Mouse (Mus musculus) stomach, embryonic 15.5 days (tissue): ENCODE data around the gene Ttc9c. TPM values are rescaled to one million over a fixed set of nuclear protein-coding genes. Genes with fewer than 3 reads are reported as not detected.

ENCODE experiments used
- ATAC-seq: fragments of 200-750 bp; cut with Nextera tagmentation; 2 replicates; pipeline ENCODE4 v1.8.0; 2017; ENCODE audit warnings: low read depth, moderate number of reproducible peaks, moderate TSS enrichment; ENCODE audit not compliant: insufficient read depth, low FRiP score
- H3K27ac ChIP-seq: fragments of 300-500 bp; sonication (generic); 2 replicates; pipeline ENCODE4 v1.5.1; 2015; ENCODE audit warnings: mild to moderate bottlenecking, inconsistent platforms
- H3K27me3 ChIP-seq: fragments of 300-500 bp; sonication (generic); replicated peaks from 2 replicates; pipeline ENCODE4 v1.6.1; 2015; ENCODE audit warnings: inconsistent platforms
- H3K36me3 ChIP-seq: fragments of 300-500 bp; sonication (generic); 2 replicates; pipeline ENCODE4 v1.6.1; 2015; ENCODE audit warnings: inconsistent platforms
- H3K4me1 ChIP-seq: fragments of 300-500 bp; sonication (generic); 2 replicates; pipeline ENCODE4 v1.6.1; 2015; ENCODE audit warnings: inconsistent platforms
- H3K4me2 ChIP-seq: fragments of 300-500 bp; sonication (generic); 2 replicates; pipeline ENCODE4 v1.6.1; 2015; ENCODE audit warnings: mild to moderate bottlenecking, inconsistent platforms
- H3K4me3 ChIP-seq: fragments of 300-500 bp; sonication (generic); replicated peaks from 2 replicates; pipeline ENCODE4 v1.5.1; 2015; ENCODE audit warnings: inconsistent platforms
- H3K9ac ChIP-seq: fragments of 300-500 bp; sonication (generic); 2 replicates; pipeline ENCODE4 v1.6.1; 2015; ENCODE audit warnings: inconsistent platforms
- H3K9me3 ChIP-seq: fragments of 300-500 bp; sonication (generic); 2 replicates; pipeline ENCODE4 v1.6.1; 2016; ENCODE audit warnings: inconsistent platforms
- WGBS: fragments of 180-500 bp; shearing (Covaris S2); methylation state at CpG from one replicate; pipeline ENCODE4 v1.1.7; 2015; 5-methylcytosine and 5-hydroxymethylcytosine counted together
- polyA plus RNA-seq: library from polyadenylated mRNA; unstranded; fragments of >200 nt; fragmentation: Nextera tagmentation; extraction: Ambion mirVana; gene quantifications from 2 replicates; pipeline ENCODE4 v1.2.1, GENCODE M21; 2015

The Ttc9c gene
- 49.7 and 52.1 TPM in 2 replicates for polyA plus RNA-seq

GRCm38 (mm10) chr19:8818801-8819595 lies at the start of gene Ttc9c:
Gene Ttc9c, minus strand, starts transcription at chr19:8819333.
- H3K27ac ChIP-seq, result peak within 1 kb of the TSS; percentile 100
- H3K36me3 ChIP-seq, result peaks cover 15% of the 10 kb centered on the region; the same call in 1 of the 2 replicates
- H3K27me3 ChIP-seq, result no peaks in the 10 kb centered on the region
- H3K4me1 ChIP-seq, result peaks cover 29% of the 10 kb centered on the region; the same call in 1 of the 2 replicates
- WGBS, result under 1% methylated on average over 33 of the region's 33 CpGs
- H3K9me3 ChIP-seq, result no peaks in the 10 kb centered on the region
- peak within 1 kb of the TSS; percentile 74 for H3K4me2 ChIP-seq
- ATAC-seq, result peak; percentile 88
- H3K4me3 ChIP-seq, result peak within 1 kb of the TSS; percentile 93
- H3K9ac ChIP-seq, result peak within 1 kb of the TSS; percentile 98

- Histone ChIP-seq H3K36me3 (no peaks in the 10 kb centered on the region), H3K9ac (no peak overlapping the region), H3K27me3 (no peaks in the 10 kb centered on the region), H3K4me3 (no peak overlapping the region), H3K9me3 (no peaks in the 10 kb centered on the region), H3K27ac (no peak overlapping the region), H3K4me1 (no peaks in the 10 kb centered on the region), H3K4me2 (no peak overlapping the region)
- WGBS, result 81% methylated on average over 6 of the region's 6 CpGs
- no peak for ATAC-seq
Observed at GRCm38 (mm10) chr19:8864265-8864664, 45.1 kb upstream of the Ttc9c start.

DNA sequence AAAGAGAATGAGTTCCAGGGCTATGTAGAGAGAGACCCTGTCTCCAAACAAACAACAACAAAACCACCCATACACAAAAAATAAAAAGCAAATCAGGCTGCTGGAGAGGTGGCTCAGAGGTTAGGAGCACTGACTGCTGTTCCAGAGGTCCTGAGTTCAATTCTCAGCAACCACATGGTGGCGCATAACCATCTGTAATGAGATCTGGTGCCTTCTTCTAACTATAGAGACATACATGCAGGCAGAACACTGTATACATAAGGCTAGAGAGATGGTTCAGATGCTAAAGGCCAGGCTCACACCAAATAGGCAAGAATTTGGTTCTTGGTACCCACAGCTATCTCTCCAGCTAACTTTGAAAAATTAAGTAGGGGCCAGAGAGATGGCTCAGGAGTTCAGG lies 39.9 kb upstream of the Ttc9c start:
- Histone ChIP-seq H3K27ac (no peak overlapping the region), H3K4me2 (no peak overlapping the region), H3K9ac (no peak overlapping the region), H3K9me3 (no peaks in the 10 kb centered on the region), H3K36me3 (no peaks in the 10 kb centered on the region), H3K27me3 (no peaks in the 10 kb centered on the region), H3K4me1 (no peaks in the 10 kb centered on the region), H3K4me3 (no peak overlapping the region)
- WGBS, result 15% methylated on average over 1 of the region's 1 CpGs
- no peak for ATAC-seq

- H3K9ac ChIP-seq, result no peak overlapping the region
- ATAC-seq, result no peak
- no peaks in the 10 kb centered on the region for H3K9me3 ChIP-seq
- H3K4me3 ChIP-seq, result no peak overlapping the region
- H3K4me1 ChIP-seq, result no peaks in the 10 kb centered on the region
- 40% methylated on average over 4 of the region's 4 CpGs for WGBS
- H3K27me3 ChIP-seq, result no peaks in the 10 kb centered on the region
- H3K36me3 ChIP-seq, result no peaks in the 10 kb centered on the region
- no peak overlapping the region for H3K4me2 ChIP-seq
- no peak overlapping the region for H3K27ac ChIP-seq
Observed at GRCm38 (mm10) chr19:8857689-8858088, 38.6 kb upstream of the Ttc9c start.

- H3K27me3 ChIP-seq, result no peaks in the 10 kb centered on the region
- no peak overlapping the region for H3K4me2 ChIP-seq
- H3K9ac ChIP-seq, result no peak overlapping the region
- no peak overlapping the region for H3K4me3 ChIP-seq
- no peaks in the 10 kb centered on the region for H3K9me3 ChIP-seq
- no peaks in the 10 kb centered on the region for H3K36me3 ChIP-seq
- H3K4me1 ChIP-seq, result 0 out of 2 replicates have a peak, but pooled peaks cover 9% of the 10 kb centered on the region
- 76% methylated on average over 3 of the region's 3 CpGs for WGBS
- ATAC-seq, result no peak
- H3K27ac ChIP-seq, result no peak overlapping the region
Observed at GRCm38 (mm10) chr19:8853117-8853516, 34.0 kb upstream of the Ttc9c start.

- WGBS, result 56% methylated on average over 10 of the region's 10 CpGs
- no peak for ATAC-seq
- Histone ChIP-seq H3K9me3 (no peaks in the 10 kb centered on the region), H3K4me1 (0 out of 2 replicates have a peak, but pooled peaks cover 9% of the 10 kb centered on the region), H3K4me3 (no peak overlapping the region), H3K4me2 (no peak overlapping the region), H3K9ac (no peak overlapping the region), H3K27ac (no peak overlapping the region), H3K27me3 (no peaks in the 10 kb centered on the region), H3K36me3 (no peaks in the 10 kb centered on the region)
Observed at GRCm38 (mm10) chr19:8852236-8852928, 33.2 kb upstream of the Ttc9c start.

- Histone ChIP-seq H3K9ac (no peak overlapping the region), H3K4me1 (0 out of 2 replicates have a peak, but pooled peaks cover 9% of the 10 kb centered on the region), H3K4me2 (no peak overlapping the region), H3K4me3 (no peak overlapping the region), H3K9me3 (no peaks in the 10 kb centered on the region), H3K27ac (no peak overlapping the region), H3K27me3 (no peaks in the 10 kb centered on the region), H3K36me3 (0 out of 2 replicates have a peak, but pooled peaks cover 1% of the 10 kb centered on the region)
- 50% methylated on average over 7 of the region's 7 CpGs for WGBS
- no peak for ATAC-seq
Observed at GRCm38 (mm10) chr19:8851639-8852038, 32.5 kb upstream of the Ttc9c start.

DNA sequence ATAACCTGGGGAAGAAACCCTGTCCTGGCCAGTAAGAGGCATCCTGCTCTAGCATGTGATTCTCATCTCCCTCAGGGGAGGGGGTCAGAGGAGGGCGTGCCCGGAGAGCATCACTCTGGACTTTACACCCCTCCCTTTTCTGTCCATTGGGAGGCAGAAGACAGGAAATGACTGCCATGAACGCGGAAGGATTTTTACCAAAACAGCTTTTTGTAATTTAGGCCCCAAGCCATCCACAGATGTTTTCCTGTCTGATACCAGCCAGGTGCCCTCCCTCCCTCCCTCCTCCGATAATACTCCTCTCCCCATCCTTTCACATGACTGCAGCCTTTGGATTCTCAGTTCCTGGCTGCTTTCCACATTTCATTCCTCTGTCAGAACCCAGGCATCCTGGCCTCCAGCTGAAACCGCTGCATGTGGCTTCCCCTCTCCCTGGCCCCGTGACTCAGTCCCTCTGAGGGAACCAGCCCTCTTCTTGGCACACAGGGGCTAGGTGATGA lies 31.3 kb upstream of the Ttc9c start, which contains the start of gene Lrrn4cl:
Gene Lrrn4cl, plus strand, starts transcription at position 367 of the 500 bp plus-strand sequence.
- H3K4me3 ChIP-seq, result no peak within 1 kb of the TSS
- ATAC-seq, result peak; percentile 52
- peaks cover 12% of the 10 kb centered on the region for H3K36me3 ChIP-seq
- 22% methylated on average over 7 of the region's 7 CpGs for WGBS
- no peaks in the 10 kb centered on the region for H3K9me3 ChIP-seq
- peak within 1 kb of the TSS; percentile 26 for H3K4me2 ChIP-seq
- no peaks in the 10 kb centered on the region for H3K27me3 ChIP-seq
- 0 out of 2 replicates have a peak, but pooled peaks cover 9% of the 10 kb centered on the region for H3K4me1 ChIP-seq
- no peak within 1 kb of the TSS for H3K9ac ChIP-seq
- H3K27ac ChIP-seq, result peak within 1 kb of the TSS; percentile 31

DNA sequence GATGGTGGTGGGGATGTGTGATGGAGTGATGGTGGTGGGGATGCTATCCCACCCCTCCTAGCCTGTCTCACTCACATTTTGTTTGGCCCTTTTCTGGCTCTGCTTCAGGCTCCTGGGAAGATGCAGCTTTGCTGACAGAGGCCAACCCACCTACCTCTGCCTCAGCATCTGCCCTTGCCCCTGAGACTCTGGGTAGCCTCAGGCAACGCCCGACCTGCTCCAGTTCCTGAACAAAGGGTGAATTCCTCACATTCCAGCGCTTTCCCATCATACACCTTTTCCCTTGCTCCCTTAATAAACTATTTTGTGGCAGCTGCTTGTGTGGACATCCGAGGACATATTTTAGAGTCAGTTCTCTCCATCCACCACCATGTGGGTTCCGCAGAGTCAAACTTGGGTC lies 29.2 kb upstream of the Ttc9c start:
- Histone ChIP-seq H3K9ac (no peak overlapping the region), H3K27me3 (no peaks in the 10 kb centered on the region), H3K36me3 (peaks cover 12% of the 10 kb centered on the region), H3K27ac (no peak overlapping the region), H3K4me2 (no peak overlapping the region), H3K4me3 (no peak overlapping the region), H3K4me1 (0 out of 2 replicates have a peak, but pooled peaks cover 9% of the 10 kb centered on the region), H3K9me3 (no peaks in the 10 kb centered on the region)
- WGBS, result 70% methylated on average over 5 of the region's 5 CpGs
- no peak for ATAC-seq

DNA sequence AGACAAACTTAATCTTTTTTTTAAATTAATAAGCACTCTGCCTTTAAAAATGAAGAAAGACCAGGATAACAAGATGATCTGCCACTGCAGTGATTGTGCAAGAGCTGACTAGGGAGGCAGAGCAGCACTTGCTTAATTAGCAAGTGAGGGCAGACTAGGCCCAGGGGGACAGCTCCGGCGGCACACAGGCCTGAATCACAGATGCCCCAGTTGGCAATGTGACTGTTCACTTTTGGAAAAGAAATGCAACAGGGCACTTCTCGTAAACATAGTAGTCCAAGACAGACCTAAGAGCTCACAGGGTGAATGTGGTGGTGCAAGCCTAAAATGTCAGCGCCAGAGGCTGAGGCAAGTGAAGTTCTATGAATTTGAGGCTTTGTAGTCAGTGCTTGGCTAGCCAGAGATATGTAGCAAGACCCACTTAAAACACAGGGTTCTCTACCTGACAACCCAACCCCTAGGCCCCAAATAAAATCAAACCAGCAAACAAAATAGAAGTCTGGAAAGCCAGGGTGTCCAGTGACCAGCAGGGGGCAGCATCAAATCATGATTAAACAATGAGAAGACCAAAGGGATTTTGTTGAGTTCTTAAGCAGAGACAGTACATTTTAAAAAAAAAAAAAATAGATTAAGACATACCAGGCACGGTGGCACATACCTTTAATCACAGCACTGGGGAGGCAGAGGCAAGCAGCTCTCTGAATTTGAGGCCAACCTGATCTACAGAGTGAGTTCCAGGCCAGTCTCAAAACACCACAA lies 25.4 kb upstream of the Ttc9c start:
- Histone ChIP-seq H3K9ac (no peak overlapping the region), H3K4me1 (peaks cover 14% of the 10 kb centered on the region), H3K36me3 (peaks cover 12% of the 10 kb centered on the region), H3K4me3 (no peak overlapping the region), H3K4me2 (no peak overlapping the region), H3K9me3 (no peaks in the 10 kb centered on the region), H3K27me3 (no peaks in the 10 kb centered on the region), H3K27ac (no peak overlapping the region)
- no peak for ATAC-seq
- WGBS, result 64% methylated on average over 5 of the region's 5 CpGs

DNA sequence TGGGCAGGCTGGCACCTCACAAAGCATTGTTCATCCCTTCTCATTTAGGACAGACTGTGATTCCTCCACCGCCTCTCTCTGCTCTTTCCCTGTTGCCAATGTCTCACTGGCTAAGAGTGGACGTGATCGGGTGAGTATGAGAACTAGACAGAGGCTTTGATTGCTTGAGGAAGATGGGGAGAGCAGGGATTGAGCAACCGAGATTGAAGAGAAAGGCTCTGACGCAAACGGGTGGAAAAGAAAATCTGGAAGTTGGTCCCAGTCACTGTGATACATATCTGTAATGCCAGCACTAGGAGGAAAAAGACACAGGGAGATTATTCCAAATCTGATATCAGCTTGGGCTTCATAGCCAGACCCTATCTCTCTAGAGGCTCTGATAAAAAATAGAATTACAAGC lies 23.8 kb upstream of the Ttc9c start:
- Histone ChIP-seq H3K9ac (no peak overlapping the region), H3K4me3 (no peak overlapping the region), H3K4me2 (no peak overlapping the region), H3K27me3 (no peaks in the 10 kb centered on the region), H3K4me1 (peaks cover 20% of the 10 kb centered on the region), H3K36me3 (peaks cover 12% of the 10 kb centered on the region), H3K27ac (no peak overlapping the region), H3K9me3 (no peaks in the 10 kb centered on the region)
- WGBS, result 87% methylated on average over 6 of the region's 6 CpGs
- ATAC-seq, result no peak
